Mouse (Mus musculus): Measurements from ENCODE around the gene Efcab11.
"Not testable (repeated sequence)": the region's sequence is repeated elsewhere in the genome, so short reads cannot be mapped to it uniquely, and the experiment has no call there.

Gene Efcab11

GRCm38 (mm10) chr12:99807891-99808290 is 76.3 kb downstream of the Efcab11 start:
- DNase-seq (ENCODE audit: low spot score), result no peak

DNA sequence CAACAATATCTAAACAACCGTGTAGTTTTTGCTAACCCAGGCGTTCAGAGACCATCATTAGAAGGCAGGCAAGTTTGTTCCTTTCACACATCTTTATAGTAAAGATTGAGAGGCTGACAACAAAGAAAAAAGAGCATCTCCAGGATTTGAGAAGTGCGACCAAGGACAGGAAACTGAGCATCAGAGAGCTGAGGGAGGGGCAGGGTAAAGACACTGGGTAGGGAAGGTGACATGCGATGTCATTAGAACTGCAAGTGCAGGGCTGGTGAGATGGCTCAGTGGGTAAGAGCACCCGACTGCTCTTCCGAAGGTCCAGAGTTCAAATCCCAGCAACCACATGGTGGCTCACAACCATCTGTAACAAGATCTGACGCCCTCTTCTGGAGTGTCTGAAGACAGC is 77.5 kb downstream of the Efcab11 start:
- not testable (repeated sequence) for DNase-seq (ENCODE audit: low spot score)

DNA sequence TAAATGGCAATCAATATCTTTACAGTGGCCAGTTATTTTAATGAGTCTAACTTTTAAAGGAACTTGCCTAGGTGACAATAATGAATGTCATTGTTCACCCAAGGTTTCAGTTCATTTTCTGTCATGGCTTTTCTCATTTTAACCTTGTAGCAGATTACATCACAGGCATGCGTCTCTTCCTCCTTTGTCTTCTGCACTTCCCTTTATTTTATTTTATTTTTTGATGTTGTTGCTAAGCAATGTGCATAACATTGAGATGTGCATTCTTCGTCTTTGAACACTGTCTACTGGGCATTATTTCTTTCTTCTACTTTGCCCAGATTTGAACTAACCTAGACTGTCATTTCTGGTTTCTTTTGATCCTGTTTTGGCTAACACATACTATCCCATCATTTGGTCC is 88.3 kb downstream of the Efcab11 start:
- DNase-seq (ENCODE audit: low spot score), result no peak

DNA sequence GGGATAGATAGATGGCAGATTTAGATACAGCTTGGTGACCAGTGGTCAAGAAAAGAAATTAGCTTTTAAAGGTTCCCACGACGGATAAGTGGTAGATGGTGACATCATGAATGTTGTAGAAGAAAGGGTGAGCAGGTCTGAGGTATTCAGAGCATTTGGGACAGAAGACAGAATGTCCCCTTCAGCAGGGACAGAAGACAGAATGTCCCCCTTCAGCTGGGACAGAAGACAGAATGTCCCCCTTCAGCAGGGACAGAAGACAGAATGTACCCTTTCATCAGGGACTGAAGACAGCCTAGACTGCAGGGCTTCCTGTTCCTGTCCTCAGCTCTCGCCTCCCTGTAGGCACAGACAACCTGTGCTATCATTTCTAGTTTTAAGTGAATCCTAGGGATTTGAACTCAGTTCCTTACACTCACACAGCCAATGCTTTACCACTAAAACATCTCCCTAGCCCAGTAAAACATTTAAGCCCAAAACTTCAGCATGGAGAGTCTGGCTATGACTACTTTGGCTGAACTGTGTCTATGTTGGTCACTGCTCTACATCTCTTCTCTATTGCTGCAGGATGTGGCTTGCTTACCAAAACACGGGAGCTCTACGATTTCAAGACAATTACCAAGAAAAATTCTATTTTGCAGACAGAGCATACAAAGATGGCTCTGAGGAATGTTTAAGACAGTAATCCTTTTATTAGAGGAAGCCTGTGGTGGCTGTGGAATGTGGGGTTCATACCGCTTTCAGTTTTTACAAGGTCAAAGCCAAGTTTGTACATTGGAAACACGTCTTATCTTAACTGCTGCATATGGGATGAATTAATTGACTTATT is 89.2 kb downstream of the Efcab11 start:
- DNase-seq (ENCODE audit: low spot score), result no peak

DNA sequence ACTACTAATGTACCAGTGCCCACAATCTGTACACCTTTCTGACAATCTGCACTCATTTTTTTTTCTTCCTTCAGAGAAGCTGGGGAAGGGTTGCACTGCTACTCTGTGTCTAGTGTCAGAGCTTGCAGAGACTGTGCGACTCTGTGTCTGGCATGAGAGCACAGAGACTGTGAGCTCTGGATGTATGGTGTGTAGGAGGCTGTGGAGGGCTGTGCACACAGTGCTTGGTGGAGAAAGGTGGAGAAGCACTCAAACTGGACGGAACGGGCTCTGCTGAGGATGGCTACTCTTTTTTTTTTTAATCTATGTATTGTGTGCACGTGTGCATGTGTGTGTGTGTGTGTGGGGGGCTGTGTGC is 90.1 kb downstream of the Efcab11 start:
- no peak for DNase-seq (ENCODE audit: low spot score)

- no peak for DNase-seq (ENCODE audit: low spot score)
Observed at GRCm38 (mm10) chr12:99793465-99794157, 90.6 kb downstream of the Efcab11 start.

DNA sequence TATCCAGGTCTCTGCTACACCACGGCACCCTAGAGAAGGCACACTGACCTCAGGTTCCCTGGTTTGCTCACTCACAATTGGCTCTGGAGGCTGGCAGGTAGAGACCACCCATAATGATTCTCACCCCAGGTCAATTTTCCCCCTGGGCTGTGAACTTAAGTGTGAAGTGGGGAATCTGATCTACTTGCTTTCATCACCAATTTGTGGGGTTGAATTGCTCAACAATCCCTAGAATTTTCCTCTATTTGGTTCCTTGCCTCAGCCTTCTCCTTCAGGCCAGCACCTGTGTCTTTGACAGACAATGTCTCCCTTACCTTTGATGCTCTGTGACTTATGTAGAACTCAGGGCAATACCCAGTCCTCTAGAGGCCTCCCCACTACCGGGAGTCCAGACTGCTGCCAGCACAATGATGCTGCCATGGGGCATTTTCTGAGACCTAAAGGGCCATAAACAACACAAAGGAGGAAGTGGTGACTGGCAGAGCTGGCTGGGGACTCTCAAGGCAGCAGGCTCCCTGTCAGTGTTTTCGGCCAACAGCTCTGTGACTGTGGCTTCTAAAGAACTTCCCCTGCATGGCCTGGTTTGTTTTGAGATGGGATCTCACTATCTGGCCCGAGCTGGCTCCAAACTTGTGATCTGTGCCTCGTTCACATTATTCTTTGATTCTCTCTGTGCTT is 94.8 kb downstream of the Efcab11 start:
- no peak for DNase-seq (ENCODE audit: low spot score)

GRCm38 (mm10) chr12:99781774-99782173 is 102.5 kb downstream of the Efcab11 start:
- DNase-seq (ENCODE audit: low spot score), result no peak

- no peak for DNase-seq (ENCODE audit: low spot score)
Observed at GRCm38 (mm10) chr12:99780396-99780795, 103.8 kb downstream of the Efcab11 start.

DNA sequence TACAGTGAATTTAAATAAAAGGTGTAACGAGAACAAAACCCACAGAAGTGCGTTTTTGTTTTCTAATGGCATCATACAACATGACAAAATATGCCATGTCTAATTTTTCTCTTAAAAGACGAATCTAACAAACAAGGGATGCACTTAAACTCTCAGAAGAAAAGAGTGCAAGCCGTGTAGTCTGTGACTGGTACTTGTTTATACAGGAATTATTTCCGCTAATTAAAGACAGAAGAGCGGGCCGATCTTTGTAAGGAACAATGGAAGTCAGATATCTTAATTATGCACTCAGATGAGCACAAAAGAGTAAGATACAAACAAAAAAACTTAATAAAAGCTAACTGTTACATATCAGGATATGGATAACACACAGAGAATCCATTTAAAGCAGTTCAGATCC is 104.3 kb downstream of the Efcab11 start:
- DNase-seq (ENCODE audit: low spot score), result no peak

GRCm38 (mm10) chr12:99776497-99777139 is 107.6 kb downstream of the Efcab11 start:
- no peak for DNase-seq (ENCODE audit: low spot score)

- no peak for DNase-seq (ENCODE audit: low spot score)
Observed at GRCm38 (mm10) chr12:99774864-99775263, 109.4 kb downstream of the Efcab11 start.

DNA sequence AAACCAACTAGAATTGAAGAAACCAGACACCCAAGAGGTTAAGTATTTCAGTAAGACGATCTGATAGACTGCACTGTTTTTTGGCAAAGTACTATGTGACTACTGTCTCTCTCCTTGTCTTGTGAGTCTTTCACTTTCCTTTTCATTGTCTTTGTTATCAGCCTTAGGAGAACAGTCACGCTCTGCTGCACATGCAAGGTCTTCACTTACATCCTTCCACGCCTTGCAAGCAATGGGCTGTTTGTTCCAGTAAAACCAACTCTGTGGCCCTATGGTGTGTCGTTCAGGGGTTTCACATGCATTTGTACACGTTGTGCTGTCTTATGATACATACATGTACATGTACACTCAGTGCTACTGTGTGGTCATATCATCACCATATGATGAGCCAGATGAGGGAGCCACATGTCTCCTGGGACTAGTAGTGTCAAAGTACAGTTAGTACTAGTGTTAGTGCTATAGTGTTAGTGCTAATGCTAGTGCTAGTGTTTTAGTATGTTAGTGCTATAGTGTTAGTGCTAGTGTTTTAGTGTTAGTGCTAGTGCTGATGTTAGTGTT is 110.5 kb downstream of the Efcab11 start:
- no peak for DNase-seq (ENCODE audit: low spot score)

DNA sequence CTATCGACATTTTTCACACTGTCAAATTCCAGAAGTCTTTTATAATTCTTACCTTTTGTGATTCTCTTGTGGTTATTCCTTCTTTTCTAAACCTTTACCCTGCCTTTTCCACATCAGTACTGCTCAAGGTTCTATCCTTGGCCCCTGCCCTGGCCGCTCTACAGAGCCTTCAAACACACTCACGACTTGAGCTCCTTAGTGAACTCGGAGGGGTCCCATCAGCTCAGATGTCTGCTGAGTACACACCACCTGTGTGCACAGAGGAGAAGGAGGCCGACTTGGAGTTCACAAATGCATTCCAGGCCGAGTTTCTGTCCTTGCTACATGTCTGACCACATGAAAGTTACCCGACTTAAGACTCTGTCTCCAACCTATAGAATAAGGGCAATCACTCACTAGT is 113.2 kb downstream of the Efcab11 start:
- DNase-seq (ENCODE audit: low spot score), result no peak

GRCm38 (mm10) chr12:99769626-99770025 is 114.6 kb downstream of the Efcab11 start:
- no peak for DNase-seq (ENCODE audit: low spot score)

DNA sequence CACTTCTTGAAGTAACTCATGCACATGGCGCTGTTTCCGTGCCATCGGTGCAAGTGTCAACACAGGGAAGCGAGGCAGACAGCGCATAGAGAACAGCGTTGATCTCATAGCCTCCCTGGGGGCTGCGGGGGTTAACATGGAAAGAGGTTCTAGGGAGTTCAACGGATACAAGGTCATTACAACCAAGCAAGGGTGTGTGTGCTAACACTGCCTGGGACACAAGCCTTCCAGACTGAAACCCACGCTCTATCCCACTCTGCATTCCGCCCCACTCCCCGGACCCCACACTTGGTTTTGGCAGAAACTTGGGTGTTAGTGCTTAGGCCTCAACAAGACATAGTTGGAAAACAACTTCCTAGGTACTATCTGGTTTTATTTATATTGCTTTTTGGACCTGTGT is 116.5 kb downstream of the Efcab11 start:
- DNase-seq (ENCODE audit: low spot score), result no peak

DNA sequence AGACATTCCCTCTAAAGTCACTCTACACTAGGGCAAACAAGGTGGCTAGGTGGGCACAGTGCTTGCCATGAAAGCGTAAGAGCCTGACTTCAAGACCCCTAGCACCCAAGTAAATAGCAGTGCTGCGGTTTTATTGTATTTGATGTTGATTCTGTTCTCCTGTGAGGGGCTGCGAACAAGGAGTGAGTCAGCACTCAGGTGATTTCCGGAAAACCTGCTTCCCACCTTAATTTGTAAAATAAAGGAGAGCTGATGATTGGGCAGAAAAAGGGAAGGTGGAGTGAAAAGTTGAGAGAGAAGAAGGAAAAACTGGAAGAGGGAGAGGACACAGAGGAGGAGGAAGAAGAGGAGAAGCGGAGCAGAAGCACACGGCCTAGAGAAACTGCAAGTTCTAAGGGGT is 118.3 kb downstream of the Efcab11 start:
- no peak for DNase-seq (ENCODE audit: low spot score)

DNA sequence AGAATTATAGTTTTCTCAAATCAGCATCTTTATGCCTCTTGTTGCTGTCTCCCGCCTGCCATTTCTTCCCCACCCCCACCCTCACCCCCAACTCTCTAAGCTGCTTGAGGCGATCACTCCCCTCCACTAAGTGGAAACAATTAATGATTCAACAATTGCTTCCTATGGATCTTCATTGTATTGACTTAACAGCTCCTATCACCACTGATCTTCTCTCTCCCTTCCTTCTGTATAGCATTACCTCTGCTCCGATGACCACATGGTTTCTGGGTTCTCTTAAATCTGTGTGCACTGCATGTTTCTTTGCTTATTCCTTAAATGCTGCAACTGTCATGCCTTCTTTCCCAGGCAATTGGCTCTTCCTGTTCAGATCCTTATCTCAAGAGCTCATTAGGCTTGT is 120.2 kb downstream of the Efcab11 start:
- no peak for DNase-seq (ENCODE audit: low spot score)

DNA sequence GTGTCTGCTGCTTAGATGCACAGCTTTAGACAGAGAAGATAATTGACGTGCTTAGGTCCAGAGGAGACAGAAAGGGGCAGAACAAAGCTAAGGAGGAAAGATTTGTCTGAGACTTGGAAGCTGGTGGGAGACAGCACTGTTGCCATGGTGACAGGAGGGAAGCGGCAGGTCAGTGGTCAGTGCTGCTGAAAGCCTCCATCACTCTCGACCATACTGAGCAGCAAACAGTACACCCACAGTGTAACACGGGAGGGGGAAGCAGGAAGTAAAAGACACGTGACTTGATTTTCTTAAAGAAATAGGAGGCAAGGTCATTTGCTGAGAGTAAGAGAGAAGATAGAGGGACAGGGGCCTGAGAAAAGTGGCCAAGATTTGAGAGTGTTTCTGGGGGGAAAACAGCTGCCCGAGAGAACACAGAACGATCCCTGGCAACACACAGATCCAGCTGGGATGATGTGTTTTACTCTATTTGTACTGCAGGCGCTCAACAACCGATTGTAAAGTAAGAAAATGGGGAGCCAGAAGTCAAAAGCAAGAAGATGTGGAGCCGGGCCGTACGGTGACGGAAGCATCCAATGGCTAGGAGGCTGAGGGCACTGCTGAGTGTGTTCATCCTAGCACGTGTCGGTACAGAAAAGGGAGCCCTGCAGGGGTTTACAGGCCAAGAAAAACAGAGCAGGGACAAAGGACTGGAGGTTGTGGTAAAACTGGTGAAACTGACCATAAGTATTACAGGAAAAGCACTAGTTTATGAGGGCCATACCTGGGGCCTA is 126.3 kb downstream of the Efcab11 start:
- DNase-seq (ENCODE audit: low spot score), result no peak

DNA sequence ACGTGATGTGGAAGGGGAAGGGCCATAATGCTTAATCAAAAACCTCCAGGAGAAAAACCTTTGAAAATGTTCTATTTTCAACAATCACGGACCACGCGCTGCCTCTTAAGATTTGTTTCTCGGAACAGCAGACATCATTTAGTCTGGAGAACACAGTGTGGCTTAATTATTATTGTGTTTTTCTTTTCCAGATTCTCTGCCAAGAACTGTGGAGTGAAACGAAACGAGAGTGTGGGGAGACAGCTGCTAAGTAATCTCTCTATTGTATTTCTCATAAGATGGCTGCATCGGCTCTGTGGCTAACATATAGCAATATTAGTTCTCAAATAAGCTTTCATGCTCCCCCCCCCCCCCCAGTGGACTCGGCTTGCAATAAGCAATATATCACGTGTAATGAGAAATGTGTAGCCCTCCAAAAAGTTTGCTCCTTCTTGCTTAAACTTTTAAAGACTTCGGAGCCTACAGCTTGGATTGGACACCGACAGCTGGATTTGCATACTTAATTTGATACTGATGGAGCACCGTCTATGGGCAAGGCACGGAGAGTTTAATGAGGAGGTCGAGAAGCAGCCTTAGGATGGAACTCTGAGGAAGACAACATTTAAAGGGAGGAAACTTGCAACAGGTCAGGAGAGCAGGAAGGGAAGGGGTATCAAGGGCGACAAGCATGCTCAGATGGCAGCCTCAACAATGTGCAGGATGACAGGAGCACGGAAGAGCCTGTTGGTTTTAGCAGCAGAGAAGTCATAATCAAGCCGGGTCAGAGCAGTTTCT is 127.1 kb downstream of the Efcab11 start:
- no peak for DNase-seq (ENCODE audit: low spot score)

GRCm38 (mm10) chr12:99756213-99756612 is 128.0 kb downstream of the Efcab11 start:
- DNase-seq (ENCODE audit: low spot score), result no peak
